Mouse (Mus musculus): Measurements from ENCODE around the gene Mks1. TPM values are rescaled to one million over a fixed set of nuclear protein-coding genes. Genes with fewer than 3 reads are reported as not detected.

Mks1 gene
- 10.9 and 14.7 TPM in 2 replicates for polyA plus RNA-seq (2016; fragmentation: Nextera tagmentation; extraction: Ambion mirVana)

- 6% methylated on average over 40 of the region's 40 CpGs for WGBS
- Histone ChIP-seq H3K4me3 (peak within 1 kb of the TSS; percentile 73), H3K4me1 (peaks cover 4% of the 10 kb centered on the region), H3K27me3 (ENCODE audit: insufficient read depth, poor library complexity, severe bottlenecking) (no peaks in the 10 kb centered on the region), H3K27ac (peak within 1 kb of the TSS; percentile 92), H3K9me3 (no peaks in the 10 kb centered on the region), H3K36me3 (peaks cover 16% of the 10 kb centered on the region; the same call in 1 of the 2 replicates)
- DNase-seq (ENCODE audit: low spot score), result peak; percentile 97
Observed at GRCm38 (mm10) chr11:87852690-87853596, at the start of gene Mks1. TSS of gene Mks1 (plus strand) at chr11:87853215.

GRCm38 (mm10) chr11:87805448-87805847 is 47.6 kb upstream of the Mks1 start:
- Histone ChIP-seq H3K27ac (no peak overlapping the region), H3K4me3 (no peak overlapping the region), H3K9me3 (no peaks in the 10 kb centered on the region), H3K36me3 (no peaks in the 10 kb centered on the region), H3K27me3 (ENCODE audit: insufficient read depth, poor library complexity, severe bottlenecking) (peaks cover 22% of the 10 kb centered on the region; the same call in 1 of the 2 replicates), H3K4me1 (peaks cover 6% of the 10 kb centered on the region; the same call in 1 of the 2 replicates)
- WGBS, result 55% methylated on average over 1 of the region's 1 CpGs
- no peak for DNase-seq (ENCODE audit: low spot score)

DNA sequence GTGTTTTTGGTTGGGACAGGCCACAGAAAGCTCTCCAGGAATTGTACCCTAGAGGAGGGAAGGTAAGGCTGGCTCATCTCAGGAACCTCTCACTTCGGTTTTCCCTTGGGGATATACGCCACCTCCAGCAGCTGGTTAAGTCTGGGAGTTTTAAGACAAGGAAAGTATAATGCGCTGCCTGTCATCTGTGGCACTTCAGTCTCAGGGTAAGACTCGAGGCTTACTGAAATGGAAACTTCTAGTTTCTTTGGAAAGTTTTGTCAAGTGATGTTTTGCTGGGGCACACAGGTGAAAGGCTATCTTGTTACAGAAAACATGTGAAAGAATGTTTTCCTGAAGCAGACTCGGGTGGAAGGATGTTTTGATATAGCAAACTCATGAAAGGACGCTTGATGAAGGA is 45.6 kb upstream of the Mks1 start:
- H3K36me3 ChIP-seq, result no peaks in the 10 kb centered on the region
- peaks cover 9% of the 10 kb centered on the region; the same call in 1 of the 2 replicates for H3K27me3 ChIP-seq (ENCODE audit: insufficient read depth, poor library complexity, severe bottlenecking)
- no peaks in the 10 kb centered on the region for H3K9me3 ChIP-seq
- H3K4me1 ChIP-seq, result peaks cover 8% of the 10 kb centered on the region; the same call in 1 of the 2 replicates
- H3K27ac ChIP-seq, result no peak overlapping the region
- H3K4me3 ChIP-seq, result no peak overlapping the region
- 77% methylated on average over 6 of the region's 6 CpGs for WGBS
- no peak for DNase-seq (ENCODE audit: low spot score)

DNA sequence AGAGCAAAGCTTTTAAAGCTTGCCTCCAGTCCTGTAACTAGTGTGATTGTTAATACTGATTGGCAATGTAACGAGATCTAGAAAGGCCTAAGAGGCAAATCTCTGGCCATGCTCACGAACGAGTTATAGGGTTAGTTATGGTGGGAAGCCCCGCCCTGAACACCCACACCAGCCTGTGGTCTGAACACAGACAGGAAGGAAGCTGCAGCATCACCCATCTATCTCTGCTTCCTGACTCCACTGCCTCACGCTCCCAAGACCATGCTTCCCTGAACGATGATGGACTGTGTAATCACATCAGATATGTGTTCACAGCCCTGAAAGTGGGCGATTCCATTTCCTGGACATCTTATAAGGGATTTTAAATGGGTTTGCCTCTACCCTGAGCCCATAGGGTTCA is 44.8 kb upstream of the Mks1 start:
- no peaks in the 10 kb centered on the region for H3K9me3 ChIP-seq
- H3K36me3 ChIP-seq, result no peaks in the 10 kb centered on the region
- 0 out of 2 replicates have a peak, but pooled peaks cover 4% of the 10 kb centered on the region for H3K4me1 ChIP-seq
- no peak for DNase-seq (ENCODE audit: low spot score)
- H3K4me3 ChIP-seq, result no peak overlapping the region
- H3K27me3 ChIP-seq (ENCODE audit: insufficient read depth, poor library complexity, severe bottlenecking), result peaks cover 9% of the 10 kb centered on the region; the same call in 1 of the 2 replicates
- 71% methylated on average over 7 of the region's 7 CpGs for WGBS
- H3K27ac ChIP-seq, result no peak overlapping the region

- no peak for DNase-seq (ENCODE audit: low spot score)
- no peaks in the 10 kb centered on the region for H3K9me3 ChIP-seq
- H3K36me3 ChIP-seq, result no peaks in the 10 kb centered on the region
- peaks cover 25% of the 10 kb centered on the region for H3K27me3 ChIP-seq (ENCODE audit: insufficient read depth, poor library complexity, severe bottlenecking)
- H3K27ac ChIP-seq, result no peak overlapping the region
- no peak overlapping the region for H3K4me3 ChIP-seq
- 53% methylated on average over 4 of the region's 4 CpGs for WGBS
- H3K4me1 ChIP-seq, result 0 out of 2 replicates have a peak, but pooled peaks cover 4% of the 10 kb centered on the region
Observed at GRCm38 (mm10) chr11:87811396-87811795, 41.6 kb upstream of the Mks1 start.

DNA sequence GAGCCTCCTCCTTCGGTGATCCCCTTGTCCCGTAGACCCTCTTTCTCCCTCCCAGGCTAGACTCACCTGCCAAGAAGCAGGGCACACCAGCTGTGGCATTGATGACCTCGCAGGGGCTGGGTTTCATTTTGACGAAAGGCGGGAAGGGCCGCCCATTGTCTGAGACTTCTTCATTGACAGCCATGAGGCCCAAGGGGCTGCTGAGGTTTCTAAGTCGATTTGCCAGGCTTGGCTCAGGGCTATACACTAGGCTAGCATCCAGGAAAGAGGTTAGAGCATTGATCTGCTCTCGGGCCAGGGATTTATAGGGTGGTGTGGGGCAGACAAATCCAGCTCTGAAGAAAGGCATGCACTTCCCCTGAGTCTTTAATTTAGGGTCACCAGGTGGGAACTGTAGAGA is 38.2 kb upstream of the Mks1 start:
- Histone ChIP-seq H3K27me3 (ENCODE audit: insufficient read depth, poor library complexity, severe bottlenecking) (peaks cover 42% of the 10 kb centered on the region), H3K4me1 (peaks cover 11% of the 10 kb centered on the region; the same call in 1 of the 2 replicates), H3K36me3 (no peaks in the 10 kb centered on the region), H3K9me3 (no peaks in the 10 kb centered on the region), H3K27ac (no peak overlapping the region), H3K4me3 (no peak overlapping the region)
- 77% methylated on average over 8 of the region's 8 CpGs for WGBS
- DNase-seq (ENCODE audit: low spot score), result no peak

DNA sequence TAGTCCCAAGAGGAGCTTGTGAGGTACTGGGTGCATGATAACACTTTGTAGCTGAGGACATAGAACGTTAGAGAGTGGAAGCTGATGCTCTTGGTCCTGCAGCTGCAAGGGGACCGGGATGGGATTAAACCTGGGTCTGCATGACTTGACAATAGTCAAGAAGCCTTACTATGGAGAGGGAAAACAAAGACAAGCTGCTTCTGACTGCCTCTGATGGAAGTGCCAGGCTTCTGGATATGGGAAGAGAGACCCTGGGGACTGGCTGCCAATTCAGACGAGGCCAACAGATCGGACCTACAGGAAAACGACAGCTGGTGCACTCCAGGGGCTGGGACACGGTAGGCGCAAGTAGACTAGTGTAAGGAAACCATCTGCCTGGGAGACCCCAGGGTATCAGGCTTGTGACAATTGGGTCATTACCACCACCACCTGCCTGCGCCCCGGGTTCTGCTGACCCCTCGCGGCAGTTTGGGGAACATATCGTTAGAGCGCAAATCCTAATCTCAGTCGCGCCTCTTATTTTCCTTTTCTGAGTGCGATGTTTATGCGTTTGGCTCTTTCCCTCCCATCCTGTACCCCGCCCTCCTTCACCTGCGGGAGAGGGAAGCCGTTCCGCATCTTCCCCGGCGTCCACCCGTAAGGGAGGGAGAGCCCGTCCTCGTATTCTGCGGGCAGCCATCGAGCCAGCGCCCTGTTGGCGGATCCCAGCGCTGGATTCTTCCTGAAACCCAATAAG is 36.1 kb upstream of the Mks1 start:
- no peak for DNase-seq (ENCODE audit: low spot score)
- Histone ChIP-seq H3K4me3 (peak overlapping the region; percentile 55), H3K4me1 (peaks cover 7% of the 10 kb centered on the region; the same call in 1 of the 2 replicates), H3K27ac (peak overlapping the region; percentile 4; the same call in 1 of the 2 replicates), H3K9me3 (no peaks in the 10 kb centered on the region), H3K27me3 (ENCODE audit: insufficient read depth, poor library complexity, severe bottlenecking) (peaks cover 53% of the 10 kb centered on the region), H3K36me3 (no peaks in the 10 kb centered on the region)
- 2% methylated on average over 31 of the region's 31 CpGs for WGBS

- Histone ChIP-seq H3K4me1 (peaks cover 7% of the 10 kb centered on the region; the same call in 1 of the 2 replicates), H3K9me3 (no peaks in the 10 kb centered on the region), H3K4me3 (peak overlapping the region; percentile 55), H3K27ac (0 out of 2 replicates have a peak overlapping the region, but pooled peaks have one; percentile 4), H3K27me3 (ENCODE audit: insufficient read depth, poor library complexity, severe bottlenecking) (peaks cover 58% of the 10 kb centered on the region), H3K36me3 (no peaks in the 10 kb centered on the region)
- no peak for DNase-seq (ENCODE audit: low spot score)
- 21% methylated on average over 4 of the region's 4 CpGs for WGBS
Observed at GRCm38 (mm10) chr11:87817443-87817773, 35.6 kb upstream of the Mks1 start.

- Histone ChIP-seq H3K4me3 (no peak overlapping the region), H3K9me3 (no peaks in the 10 kb centered on the region), H3K27me3 (ENCODE audit: insufficient read depth, poor library complexity, severe bottlenecking) (peaks cover 60% of the 10 kb centered on the region), H3K4me1 (peaks cover 7% of the 10 kb centered on the region; the same call in 1 of the 2 replicates), H3K27ac (no peak overlapping the region), H3K36me3 (no peaks in the 10 kb centered on the region)
- no peak for DNase-seq (ENCODE audit: low spot score)
- 59% methylated on average over 5 of the region's 5 CpGs for WGBS
Observed at GRCm38 (mm10) chr11:87821502-87821901, 31.5 kb upstream of the Mks1 start.

- DNase-seq (ENCODE audit: low spot score), result no peak
- no peaks in the 10 kb centered on the region for H3K36me3 ChIP-seq
- no peak within 1 kb of the TSS for H3K27ac ChIP-seq
- H3K4me1 ChIP-seq, result no peaks in the 10 kb centered on the region
- no peaks in the 10 kb centered on the region for H3K9me3 ChIP-seq
- H3K4me3 ChIP-seq, result no peak within 1 kb of the TSS
- H3K27me3 ChIP-seq (ENCODE audit: insufficient read depth, poor library complexity, severe bottlenecking), result peaks cover 30% of the 10 kb centered on the region
- WGBS, result 70% methylated on average over 10 of the region's 10 CpGs
Observed at GRCm38 (mm10) chr11:87828239-87828900, 24.6 kb upstream of the Mks1 start, which contains the start of gene Lpo. TSS of gene Lpo (minus strand) at chr11:87828289.

DNA sequence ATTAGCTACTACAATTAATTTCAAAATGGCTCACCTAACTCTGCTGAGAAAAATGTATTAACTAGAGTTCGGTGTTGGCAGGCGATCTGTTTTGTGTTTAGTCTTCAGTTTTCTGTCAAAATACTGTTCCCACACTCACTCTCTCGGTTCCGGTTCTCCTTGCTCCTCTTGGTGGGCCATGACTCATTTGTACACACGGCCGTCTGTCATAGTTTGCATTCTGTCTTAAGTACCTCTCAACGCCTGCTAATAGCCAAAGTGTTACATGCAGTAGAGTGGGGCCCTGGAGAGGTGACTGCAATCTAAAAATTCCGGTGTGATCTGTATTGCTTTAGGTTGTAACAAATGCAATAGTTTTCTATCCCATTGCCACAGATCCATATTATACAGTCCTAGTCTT is 12.3 kb upstream of the Mks1 start:
- H3K27ac ChIP-seq, result no peak overlapping the region
- H3K4me3 ChIP-seq, result no peak overlapping the region
- H3K36me3 ChIP-seq, result no peaks in the 10 kb centered on the region
- H3K9me3 ChIP-seq, result no peaks in the 10 kb centered on the region
- WGBS, result 61% methylated on average over 8 of the region's 8 CpGs
- DNase-seq (ENCODE audit: low spot score), result no peak
- H3K27me3 ChIP-seq (ENCODE audit: insufficient read depth, poor library complexity, severe bottlenecking), result no peaks in the 10 kb centered on the region
- H3K4me1 ChIP-seq, result no peaks in the 10 kb centered on the region; the same call in 1 of the 2 replicates

GRCm38 (mm10) chr11:87841436-87841835 is 11.6 kb upstream of the Mks1 start:
- Histone ChIP-seq H3K4me1 (no peaks in the 10 kb centered on the region; the same call in 1 of the 2 replicates), H3K27ac (no peak overlapping the region; the same call in 1 of the 2 replicates), H3K9me3 (no peaks in the 10 kb centered on the region), H3K4me3 (no peak overlapping the region), H3K36me3 (no peaks in the 10 kb centered on the region), H3K27me3 (ENCODE audit: insufficient read depth, poor library complexity, severe bottlenecking) (no peaks in the 10 kb centered on the region)
- DNase-seq (ENCODE audit: low spot score), result no peak
- WGBS, result 83% methylated on average over 3 of the region's 3 CpGs
